Mouse (Mus musculus) spleen, adult 2 months (tissue): ENCODE measurements around the gene Calm1. TPM values are rescaled to one million over a fixed set of nuclear protein-coding genes. Genes with fewer than 3 reads are reported as not detected.

Source experiments
- DNase-seq, 2 experiments: peaks; one replicate each; pipeline versions ENCODE4 v3.0.0 to v3.0.0-alpha.2; 2012 to 2021; ENCODE audit warnings: low spot score in 2 of 2, low read depth in 1 of 2
- H3K27ac ChIP-seq: fragments of 200-500 bp; 2 replicates; pipeline ENCODE4 v1.5.1; 2012; ENCODE audit warnings: low read length, inconsistent platforms; ENCODE audit not compliant: insufficient read depth
- H3K27me3 ChIP-seq: fragments of 200-500 bp; 2 replicates; pipeline ENCODE4 v1.6.1; 2012; ENCODE audit warnings: mild to moderate bottlenecking, moderate library complexity, low read length, inconsistent platforms; ENCODE audit not compliant: control insufficient read depth, insufficient read depth
- H3K36me3 ChIP-seq: fragments of 200-500 bp; 2 replicates; pipeline ENCODE4 v1.6.1; 2012; ENCODE audit warnings: mild to moderate bottlenecking, low read length, inconsistent platforms; ENCODE audit not compliant: control insufficient read depth, insufficient read depth
- H3K4me1 ChIP-seq: fragments of 200-500 bp; 2 replicates; pipeline ENCODE4 v1.6.1; 2011; ENCODE audit warnings: inconsistent platforms; ENCODE audit not compliant: control insufficient read depth, insufficient read depth, insufficient read length
- H3K4me3 ChIP-seq: fragments of 200-500 bp; 2 replicates; pipeline ENCODE4 v1.5.1; 2011; ENCODE audit warnings: mild to moderate bottlenecking, inconsistent platforms; ENCODE audit not compliant: insufficient read depth, insufficient read length; ENCODE audit errors: extremely low read depth
- CTCF ChIP-seq: fragments of 200-500 bp; IDR thresholded peaks from 2 replicates; pipeline ENCODE4 v1.5.1; 2011; ENCODE audit warnings: mild to moderate bottlenecking, inconsistent platforms; ENCODE audit not compliant: insufficient read depth, insufficient read length, insufficient replicate concordance; ENCODE audit errors: extremely low read depth
- POLR2A ChIP-seq: fragments of 200-500 bp; IDR thresholded peaks from 2 replicates; pipeline ENCODE4 v1.6.1; 2011; ENCODE audit warnings: low read depth, low read length, inconsistent platforms
- WGBS: fragments of 180-500 bp; shearing (Covaris S2); methylation state at CpG from one replicate; pipeline ENCODE4 v1.1.7; 2018; 5-methylcytosine and 5-hydroxymethylcytosine counted together
- polyA plus RNA-seq: library from polyadenylated mRNA; depleted of rRNA; stranded (reverse); fragments of >200 nt; gene quantifications from 2 replicates; pipeline ENCODE4 v1.2.3, GENCODE M21; 2012

The Calm1 gene
- polyA plus RNA-seq, 1 experiment = 173 TPM

- Histone ChIP-seq H3K4me1 (no peaks in the 10 kb centered on the region), H3K27me3 (no peaks in the 10 kb centered on the region), H3K4me3 (no peak overlapping the region), H3K27ac (no peak overlapping the region), H3K36me3 (no peaks in the 10 kb centered on the region)
- 86% methylated on average over 7 of the region's 7 CpGs for WGBS
- TF ChIP-seq POLR2A (no peak), CTCF (no peak)
- no peak for DNase-seq
Measured at GRCm38 (mm10) chr12:100239404-100239803, 40.2 kb downstream of the Calm1 start.

- no peaks in the 10 kb centered on the region for H3K36me3 ChIP-seq
- H3K27me3 ChIP-seq = no peaks in the 10 kb centered on the region
- H3K4me3 ChIP-seq = no peak overlapping the region
- DNase-seq = no peak
- WGBS = 91% methylated on average over 6 of the region's 6 CpGs
- no peaks in the 10 kb centered on the region for H3K4me1 ChIP-seq
- TF ChIP-seq POLR2A = no peak
- TF ChIP-seq CTCF = no peak
- H3K27ac ChIP-seq = no peak overlapping the region
Measured at GRCm38 (mm10) chr12:100239807-100240206, 40.6 kb downstream of the Calm1 start.

GRCm38 (mm10) chr12:100241911-100242796, 42.9 kb downstream of the Calm1 start:
- H3K4me1 ChIP-seq = no peaks in the 10 kb centered on the region
- DNase-seq = no peak
- H3K4me3 ChIP-seq = no peak overlapping the region
- H3K27ac ChIP-seq = no peak overlapping the region
- TF ChIP-seq CTCF (no peak), POLR2A (no peak)
- no peaks in the 10 kb centered on the region for H3K27me3 ChIP-seq
- 35% methylated on average over 22 of the region's 22 CpGs for WGBS
- no peaks in the 10 kb centered on the region for H3K36me3 ChIP-seq

- H3K27ac ChIP-seq = no peak overlapping the region
- TF ChIP-seq CTCF (no peak), POLR2A (no peak)
- 84% methylated on average over 5 of the region's 5 CpGs for WGBS
Measured at GRCm38 (mm10) chr12:100244580-100244979, 45.3 kb downstream of the Calm1 start.

GRCm38 (mm10) chr12:100249170-100249569, 49.9 kb downstream of the Calm1 start:
- Histone ChIP-seq H3K4me3 (no peak overlapping the region), H3K4me1 (no peaks in the 10 kb centered on the region), H3K27ac (no peak overlapping the region), H3K36me3 (no peaks in the 10 kb centered on the region), H3K27me3 (no peaks in the 10 kb centered on the region)
- DNase-seq = no peak
- 63% methylated on average over 7 of the region's 7 CpGs for WGBS
- TF ChIP-seq POLR2A = no peak
- no peak for TF ChIP-seq CTCF

More at GRCm38 (mm10) chr12:100244580-100244979, 45.3 kb downstream of the Calm1 start:
- DNase-seq = no peak
- H3K27me3 ChIP-seq = no peaks in the 10 kb centered on the region
- no peak overlapping the region for H3K4me3 ChIP-seq
- H3K36me3 ChIP-seq = no peaks in the 10 kb centered on the region
- H3K4me1 ChIP-seq = no peaks in the 10 kb centered on the region

- TF ChIP-seq CTCF (no peak), POLR2A (no peak)
- 94% methylated on average over 4 of the region's 4 CpGs for WGBS
- Histone ChIP-seq H3K27me3 (no peaks in the 10 kb centered on the region), H3K4me1 (no peaks in the 10 kb centered on the region), H3K27ac (no peak overlapping the region), H3K36me3 (no peaks in the 10 kb centered on the region), H3K4me3 (no peak overlapping the region)
- DNase-seq = no peak
Measured at GRCm38 (mm10) chr12:100254471-100254870, 55.2 kb downstream of the Calm1 start.

GRCm38 (mm10) chr12:100255441-100255949, 56.3 kb downstream of the Calm1 start:
- Histone ChIP-seq H3K4me3 (no peak overlapping the region), H3K27ac (no peak overlapping the region), H3K36me3 (no peaks in the 10 kb centered on the region), H3K4me1 (no peaks in the 10 kb centered on the region), H3K27me3 (no peaks in the 10 kb centered on the region)
- TF ChIP-seq CTCF (no peak), POLR2A (no peak)
- WGBS = 89% methylated on average over 2 of the region's 2 CpGs
- DNase-seq = no peak
